Mouse (Mus musculus) heart, embryonic 10.5 days (tissue): ENCODE data around the gene Kcnn4. TPM values are rescaled to one million over a fixed set of nuclear protein-coding genes. Genes with fewer than 3 reads are reported as not detected.

Experiments used
- DNase-seq: peaks from one replicate; pipeline ENCODE4 v3.0.0-alpha.2; 2017; ENCODE audit warnings: low spot score
- H3K27ac ChIP-seq: fragments of 300-500 bp; sonication (generic); 2 replicates; pipeline ENCODE4 v1.5.1; 2016; ENCODE audit warnings: mild to moderate bottlenecking
- H3K27me3 ChIP-seq: fragments of 300-500 bp; sonication (generic); 2 replicates; pipeline ENCODE4 v1.6.1; 2016; ENCODE audit warnings: mild to moderate bottlenecking; ENCODE audit not compliant: poor library complexity, insufficient read depth, severe bottlenecking
- H3K36me3 ChIP-seq: fragments of 300-500 bp; sonication (generic); 2 replicates; pipeline ENCODE4 v1.6.1; 2016; ENCODE audit warnings: mild to moderate bottlenecking, moderate library complexity
- H3K4me1 ChIP-seq: fragments of 300-500 bp; sonication (generic); 2 replicates; pipeline ENCODE4 v1.6.1; 2016; ENCODE audit warnings: mild to moderate bottlenecking
- H3K4me3 ChIP-seq: fragments of 300-500 bp; sonication (generic); 2 replicates; pipeline ENCODE4 v1.5.1; 2016; ENCODE audit warnings: mild to moderate bottlenecking, moderate library complexity
- H3K9me3 ChIP-seq: fragments of 300-500 bp; sonication (generic); 2 replicates; pipeline ENCODE4 v1.6.1; 2016; ENCODE audit warnings: mild to moderate bottlenecking, moderate library complexity
- WGBS: fragments of 180-500 bp; shearing (Covaris S2); methylation state at CpG from one replicate; pipeline ENCODE4 v1.1.7; 2016; 5-methylcytosine and 5-hydroxymethylcytosine counted together
- polyA plus RNA-seq: library from polyadenylated mRNA; unstranded; fragments of >200 nt; fragmentation: Nextera tagmentation; extraction: Ambion mirVana; gene quantifications from 2 replicates; pipeline ENCODE4 v1.2.1, GENCODE M21; 2016

The Kcnn4 gene
- polyA plus RNA-seq, 1 experiment from 2014 or later, result 14.2 TPM

GRCm38 (mm10) chr7:24348896-24349295, 21.2 kb upstream of the Kcnn4 start, which contains the start of gene Lypd5:
TSS of gene Lypd5 (plus strand) at chr7:24349196.
- Histone ChIP-seq H3K4me1 (no peaks in the 10 kb centered on the region), H3K36me3 (no peaks in the 10 kb centered on the region), H3K9me3 (no peaks in the 10 kb centered on the region), H3K27ac (no peak within 1 kb of the TSS), H3K27me3 (peaks cover 19% of the 10 kb centered on the region; the same call in 1 of the 2 replicates), H3K4me3 (no peak within 1 kb of the TSS)
- DNase-seq, result no peak
- 39% methylated on average over 6 of the region's 6 CpGs for WGBS

- H3K27ac ChIP-seq, result no peak overlapping the region
- no peak overlapping the region for H3K4me3 ChIP-seq
- H3K27me3 ChIP-seq, result peaks cover 19% of the 10 kb centered on the region; the same call in 1 of the 2 replicates
- 0 out of 2 replicates have a peak, but pooled peaks cover 3% of the 10 kb centered on the region for H3K9me3 ChIP-seq
- no peak for DNase-seq
- no peaks in the 10 kb centered on the region for H3K36me3 ChIP-seq
- 80% methylated on average over 6 of the region's 6 CpGs for WGBS
- no peaks in the 10 kb centered on the region for H3K4me1 ChIP-seq
Measured at GRCm38 (mm10) chr7:24355646-24356045, 14.4 kb upstream of the Kcnn4 start.

GRCm38 (mm10) chr7:24356081-24356480, 14.0 kb upstream of the Kcnn4 start:
- Histone ChIP-seq H3K9me3 (0 out of 2 replicates have a peak, but pooled peaks cover 3% of the 10 kb centered on the region), H3K36me3 (no peaks in the 10 kb centered on the region), H3K27me3 (peaks cover 19% of the 10 kb centered on the region; the same call in 1 of the 2 replicates), H3K4me3 (no peak overlapping the region), H3K4me1 (no peaks in the 10 kb centered on the region), H3K27ac (no peak overlapping the region)
- WGBS, result 72% methylated on average over 10 of the region's 10 CpGs
- DNase-seq, result no peak

GRCm38 (mm10) chr7:24357899-24358298, 12.2 kb upstream of the Kcnn4 start:
- H3K36me3 ChIP-seq, result no peaks in the 10 kb centered on the region

GRCm38 (mm10) chr7:24359269-24359668, 10.8 kb upstream of the Kcnn4 start:
- Histone ChIP-seq H3K4me1 (no peaks in the 10 kb centered on the region), H3K27me3 (0 out of 2 replicates have a peak, but pooled peaks cover 4% of the 10 kb centered on the region), H3K4me3 (no peak overlapping the region), H3K27ac (no peak overlapping the region), H3K9me3 (0 out of 2 replicates have a peak, but pooled peaks cover 3% of the 10 kb centered on the region), H3K36me3 (no peaks in the 10 kb centered on the region)
- no peak for DNase-seq
- 19% methylated on average over 9 of the region's 9 CpGs for WGBS

More at GRCm38 (mm10) chr7:24357899-24358298, 12.2 kb upstream of the Kcnn4 start:
- 49% methylated on average over 4 of the region's 4 CpGs for WGBS
- Histone ChIP-seq H3K4me3 (no peak overlapping the region), H3K9me3 (0 out of 2 replicates have a peak, but pooled peaks cover 3% of the 10 kb centered on the region), H3K4me1 (no peaks in the 10 kb centered on the region), H3K27me3 (peaks cover 12% of the 10 kb centered on the region; the same call in 1 of the 2 replicates), H3K27ac (no peak overlapping the region)
- DNase-seq, result no peak

- no peak overlapping the region for H3K27ac ChIP-seq
- 0 out of 2 replicates have a peak, but pooled peaks cover 4% of the 10 kb centered on the region for H3K4me1 ChIP-seq
- H3K4me3 ChIP-seq, result no peak overlapping the region
- WGBS, result 59% methylated on average over 4 of the region's 4 CpGs
- H3K9me3 ChIP-seq, result 0 out of 2 replicates have a peak, but pooled peaks cover 3% of the 10 kb centered on the region
- no peaks in the 10 kb centered on the region for H3K36me3 ChIP-seq
- H3K27me3 ChIP-seq, result 0 out of 2 replicates have a peak, but pooled peaks cover 4% of the 10 kb centered on the region
- DNase-seq, result no peak
Measured at GRCm38 (mm10) chr7:24361001-24361400, 9.1 kb upstream of the Kcnn4 start.

- no peak overlapping the region for H3K27ac ChIP-seq
- no peak for DNase-seq
- WGBS, result 18% methylated on average over 7 of the region's 7 CpGs
- no peak overlapping the region for H3K4me3 ChIP-seq
- H3K36me3 ChIP-seq, result no peaks in the 10 kb centered on the region
- no peaks in the 10 kb centered on the region for H3K9me3 ChIP-seq
- 0 out of 2 replicates have a peak, but pooled peaks cover 4% of the 10 kb centered on the region for H3K4me1 ChIP-seq
- 0 out of 2 replicates have a peak, but pooled peaks cover 4% of the 10 kb centered on the region for H3K27me3 ChIP-seq
Measured at GRCm38 (mm10) chr7:24363228-24363627, 6.8 kb upstream of the Kcnn4 start.

GRCm38 (mm10) chr7:24364827-24365226, 5.2 kb upstream of the Kcnn4 start:
- H3K27me3 ChIP-seq, result 0 out of 2 replicates have a peak, but pooled peaks cover 4% of the 10 kb centered on the region
- H3K4me1 ChIP-seq, result peaks cover 7% of the 10 kb centered on the region; the same call in 1 of the 2 replicates
- peak; percentile 86 for DNase-seq
- H3K36me3 ChIP-seq, result no peaks in the 10 kb centered on the region
- no peak overlapping the region for H3K4me3 ChIP-seq
- no peaks in the 10 kb centered on the region for H3K9me3 ChIP-seq
- H3K27ac ChIP-seq, result peak overlapping the region; percentile 56
- WGBS, result 24% methylated on average over 10 of the region's 10 CpGs

GRCm38 (mm10) chr7:24365258-24366014, 4.6 kb upstream of the Kcnn4 start:
- Histone ChIP-seq H3K36me3 (no peaks in the 10 kb centered on the region), H3K4me1 (peaks cover 13% of the 10 kb centered on the region; the same call in 1 of the 2 replicates), H3K9me3 (no peaks in the 10 kb centered on the region), H3K27ac (peak overlapping the region; percentile 56), H3K4me3 (no peak overlapping the region), H3K27me3 (peaks cover 8% of the 10 kb centered on the region)
- 68% methylated on average over 5 of the region's 5 CpGs for WGBS
- DNase-seq, result no peak

- no peak overlapping the region for H3K27ac ChIP-seq
- peaks cover 12% of the 10 kb centered on the region for H3K27me3 ChIP-seq
- no peaks in the 10 kb centered on the region for H3K36me3 ChIP-seq
- no peaks in the 10 kb centered on the region for H3K9me3 ChIP-seq
- H3K4me3 ChIP-seq, result no peak overlapping the region
- WGBS, result 76% methylated on average over 15 of the region's 15 CpGs
- no peak for DNase-seq
- H3K4me1 ChIP-seq, result peaks cover 13% of the 10 kb centered on the region; the same call in 1 of the 2 replicates
Measured at GRCm38 (mm10) chr7:24366716-24367632, 3.1 kb upstream of the Kcnn4 start.

GRCm38 (mm10) chr7:24368226-24368625, 1.8 kb upstream of the Kcnn4 start:
- no peaks in the 10 kb centered on the region for H3K9me3 ChIP-seq
- H3K4me1 ChIP-seq, result peaks cover 15% of the 10 kb centered on the region; the same call in 1 of the 2 replicates
- no peak overlapping the region for H3K4me3 ChIP-seq
- peaks cover 8% of the 10 kb centered on the region for H3K27me3 ChIP-seq
- H3K27ac ChIP-seq, result no peak overlapping the region
- 67% methylated on average over 4 of the region's 4 CpGs for WGBS
- DNase-seq, result no peak
- H3K36me3 ChIP-seq, result no peaks in the 10 kb centered on the region

GRCm38 (mm10) chr7:24368946-24369345, 1.1 kb upstream of the Kcnn4 start:
- no peaks in the 10 kb centered on the region for H3K36me3 ChIP-seq

More at GRCm38 (mm10) chr7:24368946-24369345, 1.1 kb upstream of the Kcnn4 start:
- Histone ChIP-seq H3K27ac (no peak overlapping the region), H3K4me3 (no peak overlapping the region), H3K4me1 (peaks cover 20% of the 10 kb centered on the region), H3K27me3 (peaks cover 8% of the 10 kb centered on the region), H3K9me3 (no peaks in the 10 kb centered on the region)
- DNase-seq, result no peak
- WGBS, result 86% methylated on average over 7 of the region's 7 CpGs
